Mouse (Mus musculus): Measurements from ENCODE around the gene Cyp26c1. TPM values are rescaled to one million over a fixed set of nuclear protein-coding genes. Genes with fewer than 3 reads are reported as not detected.

The Cyp26c1 gene
- polyA plus RNA-seq, 1 experiment: not detected

- no peak for TF ChIP-seq POLR2A (IDR thresholded peaks at IDR 0.05; ENCODE audit: low read depth, low read length)
- TF ChIP-seq CTCF (IDR thresholded peaks at IDR 0.05; ENCODE audit: borderline replicate concordance, insufficient read depth, low read length): no peak
- Histone ChIP-seq H3K27ac (ENCODE audit: insufficient read depth, low read length) (no peak overlapping the region), H3K4me1 (ENCODE audit: control insufficient read depth, insufficient read depth, low read length) (peaks cover 11% of the 10 kb centered on the region), H3K4me3 (ENCODE audit: insufficient read depth, low read length) (no peak overlapping the region)
Measured at GRCm38 (mm10) chr19:37686347-37686746, 966 bp downstream of the Cyp26c1 start.

GRCm38 (mm10) chr19:37686941-37687850 is 1.8 kb downstream of the Cyp26c1 start:
- no peak overlapping the region for H3K27ac ChIP-seq (ENCODE audit: insufficient read depth, low read length)
- H3K4me1 ChIP-seq (ENCODE audit: control insufficient read depth, insufficient read depth, low read length): peaks cover 11% of the 10 kb centered on the region
- TF ChIP-seq CTCF (IDR thresholded peaks at IDR 0.05; ENCODE audit: borderline replicate concordance, insufficient read depth, low read length): 0 out of 2 replicates have a peak, but pooled peaks have one; percentile 37
- no peak for TF ChIP-seq POLR2A (IDR thresholded peaks at IDR 0.05; ENCODE audit: low read depth, low read length)
- no peak overlapping the region for H3K4me3 ChIP-seq (ENCODE audit: insufficient read depth, low read length)

- Histone ChIP-seq H3K4me1 (ENCODE audit: control insufficient read depth, insufficient read depth, low read length) (peaks cover 11% of the 10 kb centered on the region), H3K4me3 (ENCODE audit: insufficient read depth, low read length) (no peak overlapping the region), H3K27ac (ENCODE audit: insufficient read depth, low read length) (no peak overlapping the region)
- no peak for TF ChIP-seq CTCF (IDR thresholded peaks at IDR 0.05; ENCODE audit: borderline replicate concordance, insufficient read depth, low read length)
Measured at GRCm38 (mm10) chr19:37689478-37689877, 4.1 kb downstream of the Cyp26c1 start.

- TF ChIP-seq POLR2A (IDR thresholded peaks at IDR 0.05; ENCODE audit: low read depth, low read length): no peak
- TF ChIP-seq CTCF (IDR thresholded peaks at IDR 0.05; ENCODE audit: borderline replicate concordance, insufficient read depth, low read length): peak; percentile 70
- Histone ChIP-seq H3K4me1 (ENCODE audit: control insufficient read depth, insufficient read depth, low read length) (peaks cover 11% of the 10 kb centered on the region), H3K4me3 (ENCODE audit: insufficient read depth, low read length) (no peak overlapping the region), H3K27ac (ENCODE audit: insufficient read depth, low read length) (no peak overlapping the region)
Measured at GRCm38 (mm10) chr19:37690716-37691115, 5.3 kb downstream of the Cyp26c1 start.

GRCm38 (mm10) chr19:37692879-37693278 is 7.5 kb downstream of the Cyp26c1 start:
- peak overlapping the region; percentile 49 for H3K4me3 ChIP-seq (ENCODE audit: insufficient read depth, low read length)
- peaks cover 11% of the 10 kb centered on the region for H3K4me1 ChIP-seq (ENCODE audit: control insufficient read depth, insufficient read depth, low read length)
- no peak overlapping the region for H3K27ac ChIP-seq (ENCODE audit: insufficient read depth, low read length)
- no peak for TF ChIP-seq POLR2A (IDR thresholded peaks at IDR 0.05; ENCODE audit: low read depth, low read length)
- no peak for TF ChIP-seq CTCF (IDR thresholded peaks at IDR 0.05; ENCODE audit: borderline replicate concordance, insufficient read depth, low read length)

GRCm38 (mm10) chr19:37695146-37695545 is 9.8 kb downstream of the Cyp26c1 start:
- peaks cover 7% of the 10 kb centered on the region; the same call in 1 of the 2 replicates for H3K4me1 ChIP-seq (ENCODE audit: control insufficient read depth, insufficient read depth, low read length)
- H3K4me3 ChIP-seq (ENCODE audit: insufficient read depth, low read length): no peak overlapping the region
- no peak for TF ChIP-seq POLR2A (IDR thresholded peaks at IDR 0.05; ENCODE audit: low read depth, low read length)
- TF ChIP-seq CTCF (IDR thresholded peaks at IDR 0.05; ENCODE audit: borderline replicate concordance, insufficient read depth, low read length): no peak
- no peak overlapping the region for H3K27ac ChIP-seq (ENCODE audit: insufficient read depth, low read length)

- Histone ChIP-seq H3K4me3 (ENCODE audit: insufficient read depth, low read length) (no peak overlapping the region), H3K4me1 (ENCODE audit: control insufficient read depth, insufficient read depth, low read length) (peaks cover 7% of the 10 kb centered on the region; the same call in 1 of the 2 replicates), H3K27ac (ENCODE audit: insufficient read depth, low read length) (no peak overlapping the region)
- TF ChIP-seq POLR2A (IDR thresholded peaks at IDR 0.05; ENCODE audit: low read depth, low read length) (no peak), CTCF (IDR thresholded peaks at IDR 0.05; ENCODE audit: borderline replicate concordance, insufficient read depth, low read length) (no peak)
Measured at GRCm38 (mm10) chr19:37695762-37696602, 10.6 kb downstream of the Cyp26c1 start.

GRCm38 (mm10) chr19:37696603-37697334 is 11.4 kb downstream of the Cyp26c1 start:
- Histone ChIP-seq H3K4me3 (ENCODE audit: insufficient read depth, low read length) (no peak overlapping the region), H3K4me1 (ENCODE audit: control insufficient read depth, insufficient read depth, low read length) (peaks cover 7% of the 10 kb centered on the region; the same call in 1 of the 2 replicates), H3K27ac (ENCODE audit: insufficient read depth, low read length) (no peak overlapping the region)
- TF ChIP-seq POLR2A (IDR thresholded peaks at IDR 0.05; ENCODE audit: low read depth, low read length) (no peak), CTCF (IDR thresholded peaks at IDR 0.05; ENCODE audit: borderline replicate concordance, insufficient read depth, low read length) (no peak)

- Histone ChIP-seq H3K4me1 (ENCODE audit: control insufficient read depth, insufficient read depth, low read length) (peaks cover 7% of the 10 kb centered on the region; the same call in 1 of the 2 replicates), H3K27ac (ENCODE audit: insufficient read depth, low read length) (no peak overlapping the region), H3K4me3 (ENCODE audit: insufficient read depth, low read length) (no peak overlapping the region)
- TF ChIP-seq POLR2A (IDR thresholded peaks at IDR 0.05; ENCODE audit: low read depth, low read length) (no peak), CTCF (IDR thresholded peaks at IDR 0.05; ENCODE audit: borderline replicate concordance, insufficient read depth, low read length) (no peak)
Measured at GRCm38 (mm10) chr19:37697335-37697636, 11.9 kb downstream of the Cyp26c1 start.
